Mouse (Mus musculus) CH12.LX (cell line): Measurements from ENCODE around the gene Rtcb. TPM values are rescaled to one million over a fixed set of nuclear protein-coding genes. Genes with fewer than 3 reads are reported as not detected.

Experiments used
- DNase-seq: peaks from one replicate; pipeline ENCODE4 v3.0.0-alpha.2; 2013; ENCODE audit errors: extremely low read depth
- H3K27ac ChIP-seq: 2 replicates; pipeline ENCODE4 v1.5.1; 2012; ENCODE audit warnings: low read depth, mild to moderate bottlenecking, control low read depth, moderate library complexity; ENCODE audit not compliant: insufficient read depth
- H3K27me3 ChIP-seq: replicated peaks from 2 replicates; pipeline ENCODE3; 2012; ENCODE audit warnings: inconsistent platforms
- H3K36me3 ChIP-seq, 2 experiments: replicated peaks in 1 of 2; 2 replicates each; pipeline versions ENCODE3 to v1.6.1; 2012; ENCODE audit warnings: inconsistent platforms in 1 of 2, low read length in 1 of 2, mild to moderate bottlenecking in 1 of 2, mixed read lengths in 1 of 2, moderate library complexity in 1 of 2; ENCODE audit not compliant: control insufficient read depth in 1 of 2, insufficient read depth in 1 of 2
- H3K4me1 ChIP-seq, 2 experiments: 2 replicates each; pipeline ENCODE4 v1.6.1; 2012; ENCODE audit warnings: inconsistent platforms in 1 of 2, moderate library complexity in 1 of 2; ENCODE audit not compliant: insufficient read depth in 2 of 2, control insufficient read depth in 1 of 2
- H3K4me2 ChIP-seq: 2 replicates; pipeline ENCODE4 v1.6.1; 2012; ENCODE audit warnings: low read depth, mild to moderate bottlenecking, control low read depth; ENCODE audit not compliant: poor library complexity, insufficient read depth, severe bottlenecking
- H3K4me3 ChIP-seq, 3 experiments: fragments of 150-350 bp in 1 of 3; sonication (generic) in 1 of 3; replicated peaks in 1 of 3; 2 replicates each; pipeline versions ENCODE3 to v1.5.1; 2011 to 2012; ENCODE audit warnings: low read depth in 2 of 3, low read length in 2 of 3, mild to moderate bottlenecking in 2 of 3, moderate library complexity in 2 of 3, control low read depth in 1 of 3, improper control_type of control experiment in 1 of 3, inconsistent platforms in 1 of 3, mixed read lengths in 1 of 3; ENCODE audit not compliant: poor library complexity in 1 of 3
- H3K79me2 ChIP-seq: replicated peaks from 2 replicates; pipeline ENCODE4 v1.6.1; 2012; ENCODE audit warnings: mild to moderate bottlenecking, moderate library complexity; ENCODE audit not compliant: control insufficient read depth, poor library complexity, insufficient read depth, severe bottlenecking; ENCODE audit errors: extremely low read depth
- H3K9ac ChIP-seq: 2 replicates; pipeline ENCODE4 v1.6.1; 2012; ENCODE audit warnings: low read depth, mild to moderate bottlenecking, control low read depth, moderate library complexity; ENCODE audit not compliant: insufficient read depth
- H3K9me3 ChIP-seq: replicated peaks from 2 replicates; pipeline ENCODE3; 2012; ENCODE audit warnings: low read length, inconsistent platforms, mixed read lengths
- BHLHE40 ChIP-seq: IDR thresholded peaks from 2 replicates; pipeline ENCODE4 v1.6.1; 2011; ENCODE audit warnings: mild to moderate bottlenecking, low read depth, low read length, improper control_type of control experiment
- CHD2 ChIP-seq: IDR thresholded peaks from 2 replicates; pipeline ENCODE4 v1.6.1; 2011; ENCODE audit warnings: low read length, improper control_type of control experiment
- CTCF ChIP-seq, 2 experiments: IDR thresholded peaks in 1 of 2; conservative IDR thresholded peaks in 1 of 2; 2 replicates each; pipeline ENCODE4 v1.5.1; 2011 to 2012; ENCODE audit warnings: low read depth in 2 of 2, low read length in 2 of 2, improper control_type of control experiment in 1 of 2, inconsistent platforms in 1 of 2, mild to moderate bottlenecking in 1 of 2, moderate library complexity in 1 of 2
- E2F4 ChIP-seq: IDR thresholded peaks from 2 replicates; pipeline ENCODE4 v1.6.1; 2011; ENCODE audit warnings: low read depth, low read length, improper control_type of control experiment; ENCODE audit not compliant: insufficient replicate concordance
- EP300 ChIP-seq: IDR thresholded peaks from 2 replicates; pipeline ENCODE4 v1.6.1; 2011; ENCODE audit warnings: low read length, improper control_type of control experiment
- ETS1 ChIP-seq: conservative IDR thresholded peaks from 2 replicates; pipeline ENCODE4 v1.6.1; 2012; ENCODE audit warnings: low read depth, mild to moderate bottlenecking, inconsistent platforms, low read length, improper control_type of control experiment, moderate library complexity
- JUND ChIP-seq: conservative IDR thresholded peaks from 2 replicates; pipeline ENCODE4 v1.6.1; 2011; ENCODE audit warnings: low read depth, low read length, improper control_type of control experiment
- MAFK ChIP-seq: IDR thresholded peaks from 2 replicates; pipeline ENCODE4 v1.6.1; 2011; ENCODE audit warnings: low read length, improper control_type of control experiment; ENCODE audit not compliant: insufficient replicate concordance
- MAX ChIP-seq: IDR thresholded peaks from 2 replicates; pipeline ENCODE4 v1.6.1; 2011; ENCODE audit warnings: low read length, improper control_type of control experiment
- MAZ ChIP-seq: IDR thresholded peaks from 2 replicates; pipeline ENCODE4 v1.6.1; 2012; ENCODE audit warnings: low read depth, mild to moderate bottlenecking, inconsistent platforms, low read length, improper control_type of control experiment, moderate library complexity
- MXI1 ChIP-seq: IDR thresholded peaks from 2 replicates; pipeline ENCODE4 v1.6.1; 2011; ENCODE audit warnings: mild to moderate bottlenecking, low read depth, low read length, improper control_type of control experiment
- PAX5 ChIP-seq: IDR thresholded peaks from 2 replicates; pipeline ENCODE4 v1.6.1; 2012; ENCODE audit warnings: low read length, inconsistent platforms, mixed read lengths
- POLR2AphosphoS2 ChIP-seq: IDR thresholded peaks from 2 replicates; pipeline ENCODE4 v1.6.1; 2011; ENCODE audit warnings: low read depth, low read length, improper control_type of control experiment
- RAD21 ChIP-seq: IDR thresholded peaks from 2 replicates; pipeline ENCODE4 v1.6.1; 2011; ENCODE audit warnings: low read depth, mild to moderate bottlenecking, low read length, improper control_type of control experiment, moderate library complexity
- SIN3A ChIP-seq: IDR thresholded peaks from 2 replicates; pipeline ENCODE4 v1.6.1; 2012; ENCODE audit warnings: low read length, improper control_type of control experiment, inconsistent platforms
- SMC3 ChIP-seq: IDR thresholded peaks from 2 replicates; pipeline ENCODE4 v1.6.1; 2011; ENCODE audit warnings: low read depth, low read length, improper control_type of control experiment
- ZKSCAN1 ChIP-seq: IDR thresholded peaks from 2 replicates; pipeline ENCODE4 v1.6.1; 2012; ENCODE audit warnings: low read depth, inconsistent platforms, low read length, improper control_type of control experiment, borderline replicate concordance
- ZMIZ1 ChIP-seq: IDR thresholded peaks from 2 replicates; pipeline ENCODE4 v1.6.1; 2012; ENCODE audit warnings: low read depth, mild to moderate bottlenecking, inconsistent platforms, low read length, improper control_type of control experiment
- ZNF384 ChIP-seq: IDR thresholded peaks from 2 replicates; pipeline ENCODE4 v1.6.1; 2012; ENCODE audit warnings: low read depth, low read length, improper control_type of control experiment, inconsistent platforms
- dilution Hi-C: fragments of 300-500 bp; cut with MboI; formaldehyde crosslinking; loops from 2 replicates; pipeline ENCODE4 v1.14.3; 2020; ENCODE audit warnings: low sequenced_read_pairs; ENCODE audit not compliant: extremely low pct_unique_long_range_greater_than_20kb, extremely low pct_ligation_motif_present
- in situ Hi-C: fragments of 300-500 bp; cut with MboI; formaldehyde crosslinking; loops from 3 replicates; pipeline ENCODE4 v1.14.3; 2019; ENCODE audit warnings: low sequenced_read_pairs, low pct_ligation_motif_present, low pct_unique_long_range_greater_than_20kb, mixed read lengths
- polyA plus RNA-seq: library from polyadenylated mRNA; unstranded; fragments of >175 nt; gene quantifications from 2 replicates; pipeline ENCODE4 v1.2.1, GENCODE M21; 2012; ENCODE audit warnings: low read depth; ENCODE audit not compliant: insufficient read length
- total RNA-seq, 2 experiments: library from RNA; depleted of rRNA; stranded (reverse); fragments of 300-350 nt in 1 of 2; fragments of >200 nt in 1 of 2; gene quantifications; 2 replicates each; pipeline ENCODE4 v1.2.3; 2012 to 2014

Rtcb gene
- total and polyA plus RNA-seq, 3 experiments = 192 to 239 (median 225) TPM

DNA sequence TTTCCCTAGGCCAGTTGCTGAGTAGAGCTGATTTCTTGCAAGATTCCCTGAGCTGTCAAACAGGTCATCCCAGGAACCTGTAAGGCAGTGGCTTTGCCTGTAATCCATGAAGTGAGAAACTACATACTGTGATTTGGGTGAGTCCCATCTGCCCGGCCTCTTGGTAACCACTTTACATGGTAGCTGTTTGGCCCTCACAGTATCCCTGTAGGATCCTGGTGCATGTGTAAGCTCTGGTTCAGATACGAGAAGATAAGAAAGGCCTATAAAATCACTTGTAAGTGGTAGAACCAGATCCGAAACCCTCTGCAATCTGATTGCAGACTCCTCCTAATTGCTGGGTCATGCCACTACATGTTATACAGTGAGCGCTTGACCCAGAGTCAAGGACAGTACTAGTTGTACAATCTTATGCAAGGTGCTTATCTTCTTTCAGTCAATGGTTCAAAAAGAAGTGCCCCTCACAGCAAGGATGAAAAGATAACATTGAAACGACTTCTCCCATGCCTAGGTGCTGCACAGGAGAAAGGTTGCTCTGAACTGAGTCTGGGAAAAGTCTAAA is 37.0 kb upstream of the Rtcb start:
- H3K4me2 ChIP-seq = no peak overlapping the region
- no peaks in the 10 kb centered on the region for H3K9me3 ChIP-seq
- no peaks in the 10 kb centered on the region for H3K79me2 ChIP-seq
- no peaks in the 10 kb centered on the region for H3K36me3 ChIP-seq
- no peak overlapping the region for H3K4me3 ChIP-seq
- no peak overlapping the region for H3K27ac ChIP-seq
- no peak overlapping the region for H3K9ac ChIP-seq
- H3K4me1 ChIP-seq = no peaks in the 10 kb centered on the region
- dilution Hi-C loops (no loop called here), in situ Hi-C loops (no loop called here)
- DNase-seq = no peak
- peaks cover 2% of the 10 kb centered on the region for H3K27me3 ChIP-seq
- TF ChIP-seq POLR2AphosphoS2 (no peak), MAZ (no peak), CTCF (conservative IDR thresholded peaks at IDR 0.05 in 1 of 2, IDR thresholded peaks at IDR 0.05 in 1 of 2; ENCODE audit: low read depth in 2 of 2, low read length in 2 of 2) (no peak), SMC3 (no peak), ZNF384 (no peak)

GRCm38 (mm10) chr10:85993836-85994235 is 36.2 kb upstream of the Rtcb start:
- Histone ChIP-seq H3K4me2 (no peak overlapping the region), H3K27me3 (peaks cover 2% of the 10 kb centered on the region), H3K79me2 (no peaks in the 10 kb centered on the region), H3K4me1 (no peaks in the 10 kb centered on the region), H3K9ac (no peak overlapping the region), H3K4me3 (no peak overlapping the region), H3K27ac (no peak overlapping the region), H3K36me3 (no peaks in the 10 kb centered on the region), H3K9me3 (no peaks in the 10 kb centered on the region)
- no peak for TF ChIP-seq ZNF384
- no peak for TF ChIP-seq EP300
- no peak for TF ChIP-seq SIN3A
- TF ChIP-seq JUND = no peak
- TF ChIP-seq MAFK = no peak
- TF ChIP-seq RAD21 = no peak
- no peak for TF ChIP-seq ZKSCAN1
- no peak for TF ChIP-seq ETS1
- no peak for TF ChIP-seq CHD2
- TF ChIP-seq MAX = no peak
- TF ChIP-seq E2F4 = no peak
- no peak for TF ChIP-seq MXI1
- TF ChIP-seq BHLHE40 = no peak
- TF ChIP-seq PAX5 = no peak
- no peak for TF ChIP-seq ZMIZ1
- dilution Hi-C loops = no loop called here
- DNase-seq = no peak
- in situ Hi-C loops = no loop called here
